ENCODE assay signal across 21 mouse cellular contexts in genomic region chr12:11570160-11570559, GRCm38 (mm10).
"Had no signal": no experiment of that assay in that cellular context is flagged by ENCODE, and none has a peak within 500 bp of the region (broad histone marks: within the 10 kb centered on the region; RNA-seq: fewer than 3 reads in every experiment).

No protein-coding gene starts in this region.

- H3K4me2 ChIP-seq: liver, embryonic 13.5 days; liver, embryonic 15.5 days; lung, embryonic 15.5 days; midbrain, embryonic 11.5 days; midbrain, embryonic 13.5 days; midbrain, embryonic 15.5 days; stomach, embryonic 15.5 days had no signal

- H3K4me3 ChIP-seq: liver, embryonic 13.5 days; liver, embryonic 15.5 days; lung, embryonic 15.5 days; megakaryocyte, embryonic 14.5 days; midbrain, embryonic 13.5 days; midbrain, embryonic 15.5 days; stomach, embryonic 15.5 days had no signal

- H3K36me3 ChIP-seq: liver, embryonic 13.5 days; liver, embryonic 15.5 days; lung, embryonic 15.5 days; midbrain, embryonic 13.5 days; midbrain, embryonic 15.5 days; stomach, embryonic 15.5 days had no signal

- H3K9ac ChIP-seq: liver, embryonic 13.5 days; liver, embryonic 15.5 days; liver, postnatal 0 days; lung, embryonic 15.5 days; midbrain, embryonic 13.5 days; midbrain, embryonic 15.5 days; stomach, embryonic 15.5 days had no signal

- H3K27me3 ChIP-seq: liver, embryonic 13.5 days; liver, embryonic 15.5 days; lung, embryonic 15.5 days; megakaryocyte, embryonic 14.5 days; midbrain, embryonic 13.5 days; midbrain, embryonic 15.5 days; stomach, embryonic 15.5 days had no signal

- H3K27ac ChIP-seq: liver, embryonic 13.5 days; liver, embryonic 15.5 days; lung, embryonic 15.5 days; macrophage; midbrain, embryonic 13.5 days; midbrain, embryonic 15.5 days; stomach, embryonic 15.5 days; stomach, postnatal 0 days had no signal

- ATAC-seq: liver, postnatal 0 days; lung, postnatal 0 days; midbrain, embryonic 13.5 days; midbrain, embryonic 15.5 days had no signal

- H3K4me1 ChIP-seq: liver, embryonic 13.5 days; liver, embryonic 15.5 days; lung, embryonic 15.5 days; megakaryocyte, embryonic 14.5 days; midbrain, embryonic 13.5 days; midbrain, embryonic 15.5 days; stomach, embryonic 15.5 days had no signal

- H3K9me3 ChIP-seq: liver, embryonic 13.5 days; liver, embryonic 15.5 days; lung, embryonic 15.5 days; megakaryocyte, embryonic 14.5 days; midbrain, embryonic 13.5 days; midbrain, embryonic 15.5 days; stomach, embryonic 15.5 days had no signal

- DNase-seq: liver, embryonic 13.5 days; liver, postnatal 0 days; lung, adult 2 months; lung, postnatal 14 days; lung, postnatal 36 days; retina, postnatal 1 day; right cerebral cortex, adult 18-20 months; right cerebral cortex, postnatal 25 days; thymus, adult 2 months; thymus, postnatal 25 days; thymus, postnatal 4 days had no signal
